Mouse (Mus musculus) spleen, postnatal 14 days (tissue): Measurements from ENCODE around the gene Adtrp.

ENCODE experiments used
- DNase-seq, 2 experiments: peaks; one replicate each; pipeline ENCODE4 v3.0.0; 2021 to 2022; ENCODE audit warnings: low spot score in 2 of 2

Gene Adtrp

GRCm38 (mm10) chr13:41779603-41780180 is 67.8 kb downstream of the Adtrp start:
- no peak for DNase-seq

GRCm38 (mm10) chr13:41773812-41774376 is 73.6 kb downstream of the Adtrp start:
- DNase-seq, result no peak

GRCm38 (mm10) chr13:41771061-41771460 is 76.4 kb downstream of the Adtrp start:
- DNase-seq, result no peak

GRCm38 (mm10) chr13:41767941-41768340 is 79.5 kb downstream of the Adtrp start:
- DNase-seq, result no peak

- no peak for DNase-seq
These were observed 85.5 kb downstream of the Adtrp start for GRCm38 (mm10) chr13:41761986-41762385.

- DNase-seq, result no peak
These were observed 87.0 kb downstream of the Adtrp start for GRCm38 (mm10) chr13:41760484-41760883.

- DNase-seq, result no peak
These were observed 88.7 kb downstream of the Adtrp start for GRCm38 (mm10) chr13:41758550-41759465.

- DNase-seq, result no peak
These were observed 94.4 kb downstream of the Adtrp start for GRCm38 (mm10) chr13:41753114-41753513.

GRCm38 (mm10) chr13:41750481-41750880 is 97.0 kb downstream of the Adtrp start:
- no peak for DNase-seq

GRCm38 (mm10) chr13:41748866-41749265 is 98.6 kb downstream of the Adtrp start:
- no peak for DNase-seq

GRCm38 (mm10) chr13:41747691-41748090 is 99.8 kb downstream of the Adtrp start:
- DNase-seq, result no peak

- DNase-seq, result no peak
These were observed 100.4 kb downstream of the Adtrp start for GRCm38 (mm10) chr13:41746971-41747615.

- DNase-seq, result no peak
These were observed 106.9 kb downstream of the Adtrp start for GRCm38 (mm10) chr13:41740456-41741085.

- no peak for DNase-seq
These were observed 109.7 kb downstream of the Adtrp start for GRCm38 (mm10) chr13:41737628-41738309.

GRCm38 (mm10) chr13:41729660-41730059 is 117.8 kb downstream of the Adtrp start:
- no peak for DNase-seq

- no peak for DNase-seq
These were observed 119.7 kb downstream of the Adtrp start for GRCm38 (mm10) chr13:41727803-41728202.

- DNase-seq, result no peak
These were observed 128.2 kb downstream of the Adtrp start for GRCm38 (mm10) chr13:41719331-41719730.

GRCm38 (mm10) chr13:41718051-41718450 is 129.4 kb downstream of the Adtrp start:
- no peak for DNase-seq
